Mouse (Mus musculus) thymus, postnatal 0 days (tissue): ENCODE measurements around the gene Sptlc2. TPM values are rescaled to one million over a fixed set of nuclear protein-coding genes. Genes with fewer than 3 reads are reported as not detected.
"Not testable (repeated sequence)": the region's sequence is repeated elsewhere in the genome, so short reads cannot be mapped to it uniquely, and the experiment has no call there.

Experiments
- DNase-seq: peaks from one replicate; pipeline ENCODE4 v3.0.0-alpha.2; 2015; ENCODE audit warnings: low spot score
- microRNA-seq: library from miRNA; unstranded; fragments of <30 nt; microRNA quantifications from one replicate; pipeline ENCODE4, GENCODE M21; 2016; ENCODE audit warnings: borderline number of aligned reads
- polyA plus RNA-seq: library from polyadenylated mRNA; unstranded; fragments of >200 nt; fragmentation: Nextera tagmentation; extraction: Ambion mirVana; gene quantifications from 2 replicates; pipeline ENCODE4 v1.2.1, GENCODE M21; 2015

Sptlc2 gene
- polyA plus RNA-seq, 1 experiment from 2014 or later, result 83.3 TPM

- DNase-seq, result no peak
These were observed 108.8 kb downstream of the Sptlc2 start for GRCm38 (mm10) chr12:87279350-87279749.

GRCm38 (mm10) chr12:87278118-87278730 lies 109.9 kb downstream of the Sptlc2 start:
- DNase-seq, result no peak

GRCm38 (mm10) chr12:87277251-87277650 lies 110.9 kb downstream of the Sptlc2 start:
- DNase-seq, result not testable (repeated sequence)

GRCm38 (mm10) chr12:87274853-87275831 lies 113.0 kb downstream of the Sptlc2 start:
- no peak for DNase-seq

- DNase-seq, result peak; percentile 22
These were observed 120.5 kb downstream of the Sptlc2 start for GRCm38 (mm10) chr12:87267682-87268081.

GRCm38 (mm10) chr12:87266827-87267603 lies 121.1 kb downstream of the Sptlc2 start:
- DNase-seq, result no peak

DNA sequence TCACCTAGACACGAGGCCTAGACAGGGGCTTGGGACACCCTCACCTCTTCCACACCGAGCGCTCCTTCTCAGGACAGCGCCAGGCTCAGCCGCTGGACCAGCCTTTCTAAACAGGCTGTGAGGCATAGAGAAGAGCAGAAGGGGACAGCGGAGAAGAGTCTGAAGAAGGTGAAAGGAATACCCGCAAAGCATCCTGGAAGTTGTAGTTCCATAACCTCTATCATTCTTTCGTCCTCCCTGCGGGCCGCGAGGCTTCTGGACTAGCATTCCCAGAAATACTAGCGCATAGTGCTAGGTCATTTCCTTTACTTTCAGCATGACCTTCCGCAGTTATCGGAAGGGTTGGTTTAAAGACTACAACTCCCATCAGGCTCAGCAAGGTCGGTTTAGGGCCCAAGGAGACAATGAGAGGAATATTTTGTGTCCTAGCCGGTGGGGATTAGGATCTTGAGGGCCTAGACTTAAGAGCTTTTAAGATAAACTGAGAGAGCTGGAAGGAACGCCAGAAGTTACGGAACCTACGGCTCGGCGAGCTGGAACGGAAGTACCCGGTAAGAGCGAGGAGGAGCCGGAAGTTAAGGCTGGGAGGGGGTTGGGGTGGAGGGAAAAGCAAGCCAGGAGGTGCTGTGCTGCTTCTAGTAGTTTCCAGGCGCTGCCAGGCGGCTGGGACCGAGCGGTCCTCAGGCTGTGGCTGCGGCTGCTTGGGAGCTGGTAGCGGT lies 121.9 kb downstream of the Sptlc2 start, which contains the start of the genes Vipas39 and Ahsa1:
TSS of gene Vipas39 (minus strand) at position 149 of the 719 bp plus-strand sequence.
TSS of gene Ahsa1 (plus strand) at position 372 of the 719 bp plus-strand sequence.
- peak; percentile 96 for DNase-seq

DNA sequence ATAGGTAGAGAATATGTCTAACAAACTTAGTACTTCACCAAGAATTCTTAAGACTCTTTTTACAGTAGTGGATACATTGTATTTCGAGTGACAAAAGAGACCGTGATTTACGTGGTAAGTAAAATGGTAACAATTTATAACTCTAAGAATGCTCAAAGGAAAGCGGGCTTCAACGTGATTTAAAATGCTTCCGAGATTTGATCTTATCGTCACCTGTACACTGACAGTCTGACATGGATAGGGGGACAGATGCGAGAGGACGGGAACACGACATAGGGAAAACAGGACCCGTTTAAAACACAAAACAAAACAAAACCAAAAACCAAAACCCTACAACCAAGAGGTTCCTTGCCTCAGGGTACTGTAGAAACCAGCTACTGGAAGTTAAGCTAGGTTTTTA lies 122.7 kb downstream of the Sptlc2 start:
- DNase-seq, result no peak

DNA sequence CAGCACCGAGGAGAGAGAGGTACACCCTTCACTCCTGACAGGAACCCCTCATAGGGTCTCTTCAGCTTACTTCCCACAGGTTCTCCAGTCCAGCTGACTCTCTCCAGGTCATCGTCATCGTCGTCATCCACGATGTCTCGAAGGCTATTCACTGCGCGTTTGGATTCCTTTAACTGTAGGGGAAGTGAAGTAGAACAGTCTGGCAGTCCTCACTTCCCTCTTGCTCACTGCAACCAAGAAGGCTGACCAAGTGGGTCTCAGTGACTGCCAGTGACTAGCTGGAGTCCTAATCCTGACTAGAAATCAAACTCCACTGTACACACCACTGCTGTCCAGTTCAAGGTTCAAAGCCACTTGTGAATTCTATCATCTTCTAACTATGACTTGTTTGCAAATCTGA lies 127.6 kb downstream of the Sptlc2 start:
- no peak for DNase-seq

GRCm38 (mm10) chr12:87256629-87257028 lies 131.5 kb downstream of the Sptlc2 start:
- DNase-seq, result no peak

Small RNA genes lying within 50 kb of the gene (microRNA-seq; reads per million reads assigned to microRNA genes)
- gene Gm47293, result not detected
- gene Mir3068, result 209 reads per million, percentile 53 among the genes with 10 or more reads in this experiment

Other genes starting within 250 kb of the Sptlc2 start
- 19.2 and 19.8 TPM in 2 replicates for gene Gstz1, start 241.2 kb downstream of the Sptlc2 start, polyA plus RNA-seq
- 4.8 and 5.4 TPM in 2 replicates for gene Pomt2, start 240.4 kb downstream of the Sptlc2 start, polyA plus RNA-seq
- gene Samd15, start 188.6 kb downstream of the Sptlc2 start, polyA plus RNA-seq, result 1.2 and 1.6 TPM in 2 replicates
- 3.4 TPM in 2 replicates for gene Tmed8, start 187.9 kb downstream of the Sptlc2 start, polyA plus RNA-seq
- gene Noxred1, start 149.6 kb downstream of the Sptlc2 start, polyA plus RNA-seq, result 0.86 and 0.89 TPM in 2 replicates
- 30.5 and 33.2 TPM in 2 replicates for gene Vipas39, start 122.1 kb downstream of the Sptlc2 start, polyA plus RNA-seq
- 193 and 211 TPM in 2 replicates for gene Ahsa1, start 121.9 kb downstream of the Sptlc2 start, polyA plus RNA-seq
- 0.06 and 0.07 TPM in 2 replicates for gene Ism2, start 88.7 kb downstream of the Sptlc2 start, polyA plus RNA-seq
- 278 and 300 TPM in 2 replicates for gene Slirp, start 55.5 kb upstream of the Sptlc2 start, polyA plus RNA-seq
- gene Alkbh1, start 55.7 kb upstream of the Sptlc2 start, polyA plus RNA-seq, result 29.8 and 46.3 TPM in 2 replicates
- gene Snw1, start 83.9 kb upstream of the Sptlc2 start, polyA plus RNA-seq, result 157 and 161 TPM in 2 replicates
- gene Gm5788, start 106.4 kb upstream of the Sptlc2 start, polyA plus RNA-seq, result not detected in 2 replicates
- not detected in 2 replicates for gene Gm8300, start 126.0 kb upstream of the Sptlc2 start, polyA plus RNA-seq
- not detected in 2 replicates for gene Oog1, start 214.3 kb upstream of the Sptlc2 start, polyA plus RNA-seq
- gene Gm4027, start 230.5 kb upstream of the Sptlc2 start, polyA plus RNA-seq, result not detected in 2 replicates